Mouse (Mus musculus): Measurements from ENCODE around the gene Nyap2.

Gene Nyap2

GRCm38 (mm10) chr1:81076831-81077664, at the start of gene Nyap2:
Gene Nyap2, plus strand, starts transcription at chr1:81076950.
- DNase-seq = peak; percentile 75

DNA sequence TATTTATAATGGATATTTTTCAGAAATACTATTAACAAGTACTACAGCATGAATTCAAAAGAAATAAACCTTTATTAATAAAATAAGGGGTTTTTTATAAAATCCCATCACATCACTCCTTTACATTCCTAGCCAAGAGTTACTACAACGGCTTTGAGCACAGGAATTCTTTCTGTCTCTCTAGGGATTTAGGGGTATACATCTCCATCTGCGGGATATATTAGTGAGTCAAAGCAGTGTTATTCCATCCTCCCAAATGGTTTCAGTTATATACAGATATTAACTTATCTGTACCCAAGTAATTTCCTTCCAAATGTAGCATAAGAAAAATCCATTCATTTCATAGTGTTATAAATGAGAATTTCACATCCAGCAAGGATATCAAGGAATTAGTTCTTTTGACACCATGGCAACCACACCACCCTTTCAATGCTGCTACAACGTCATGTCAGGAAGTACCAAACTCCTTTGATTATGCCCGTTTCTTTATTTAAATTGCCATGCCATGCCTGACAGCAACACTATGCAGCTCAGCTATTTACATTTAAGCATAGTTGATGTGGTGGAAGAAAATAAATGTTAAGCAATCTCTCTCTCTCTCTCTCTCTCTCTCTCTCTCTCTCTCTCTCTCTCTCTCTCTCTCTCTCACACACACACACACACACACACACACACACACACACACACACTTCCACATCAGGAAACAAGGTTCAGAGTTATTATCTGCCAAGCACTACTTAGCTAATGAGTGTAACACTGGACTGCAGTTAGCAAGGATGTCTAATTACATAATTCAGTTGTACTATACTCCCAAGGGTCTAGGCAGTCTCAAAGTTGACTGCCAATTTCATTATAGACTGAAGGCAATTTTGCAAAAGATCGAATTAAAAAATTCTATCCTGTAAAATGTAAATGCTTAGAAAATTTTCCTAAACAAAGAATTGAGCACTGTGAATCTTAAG, 33.6 kb upstream of the Nyap2 start:
- no peak for DNase-seq

- no peak for DNase-seq
Observed at GRCm38 (mm10) chr1:81058340-81058739, 18.4 kb upstream of the Nyap2 start.

GRCm38 (mm10) chr1:81058835-81059234, 17.9 kb upstream of the Nyap2 start:
- no peak for DNase-seq

DNA sequence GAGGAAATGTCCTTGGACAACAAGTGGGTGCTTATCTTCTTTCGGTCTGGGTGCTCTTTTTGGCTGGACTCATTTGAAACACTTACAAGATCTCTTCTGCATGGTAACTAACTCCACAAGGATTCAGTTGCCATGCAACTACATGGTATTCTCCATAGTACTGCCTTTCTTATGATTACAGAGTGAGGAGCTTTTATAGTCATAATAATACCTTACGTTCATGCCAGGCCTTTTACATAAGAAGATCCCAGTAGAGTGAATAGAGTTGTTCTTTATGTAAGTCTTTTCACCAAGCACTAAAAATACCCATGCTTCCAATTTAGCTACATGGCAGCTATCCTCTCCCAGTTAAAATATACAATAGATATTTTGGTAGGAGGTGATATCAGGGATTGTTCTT, 13.9 kb upstream of the Nyap2 start:
- no peak for DNase-seq

DNA sequence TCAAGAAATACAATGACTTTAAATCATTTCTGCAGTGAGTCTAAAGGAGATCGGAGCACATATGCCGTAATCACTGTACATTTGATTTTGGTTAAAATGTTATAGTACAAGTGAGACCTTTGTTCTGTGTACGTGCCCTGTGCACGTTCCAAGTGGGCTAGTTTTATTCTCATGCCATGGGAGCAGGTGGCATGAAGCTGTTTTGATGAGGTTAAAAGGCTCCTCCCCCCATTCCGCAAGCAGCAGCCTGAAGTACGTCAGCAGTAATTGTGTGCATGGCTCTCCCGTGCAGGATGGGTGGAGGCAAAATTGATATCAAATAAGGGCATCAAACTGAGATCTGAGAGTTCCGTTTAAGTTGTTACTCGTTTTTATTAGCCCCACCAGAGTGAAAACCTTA, 491 bp upstream of the Nyap2 start:
- no peak for DNase-seq

GRCm38 (mm10) chr1:81077665-81078314, 1.0 kb downstream of the Nyap2 start:
- DNase-seq = no peak

- no peak for DNase-seq
Observed at GRCm38 (mm10) chr1:81087485-81087884, 10.7 kb downstream of the Nyap2 start.

GRCm38 (mm10) chr1:81090400-81090799, 13.7 kb downstream of the Nyap2 start:
- DNase-seq = no peak

GRCm38 (mm10) chr1:81090979-81091378, 14.2 kb downstream of the Nyap2 start:
- no peak for DNase-seq

- DNase-seq = no peak
Observed at GRCm38 (mm10) chr1:81092056-81092455, 15.3 kb downstream of the Nyap2 start.

DNA sequence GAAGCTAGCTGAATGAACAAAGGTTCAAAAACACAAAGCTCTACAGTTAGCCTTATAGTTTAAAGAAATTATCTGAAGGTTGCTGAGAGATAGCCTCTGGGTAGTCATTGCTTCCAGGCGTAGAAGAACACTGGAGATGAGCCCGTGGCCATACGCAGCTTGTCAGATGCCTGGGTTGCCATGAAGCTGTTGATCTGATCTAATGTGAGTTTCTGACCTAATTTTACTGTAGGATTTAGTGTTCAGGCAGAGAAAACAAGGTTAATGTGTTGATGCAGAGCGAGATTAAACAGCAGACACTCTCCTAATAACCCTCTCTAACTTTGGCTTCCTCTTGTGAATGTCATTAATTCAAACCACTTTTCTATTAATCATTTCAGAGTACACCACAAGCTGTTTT, 16.1 kb downstream of the Nyap2 start:
- no peak for DNase-seq

DNA sequence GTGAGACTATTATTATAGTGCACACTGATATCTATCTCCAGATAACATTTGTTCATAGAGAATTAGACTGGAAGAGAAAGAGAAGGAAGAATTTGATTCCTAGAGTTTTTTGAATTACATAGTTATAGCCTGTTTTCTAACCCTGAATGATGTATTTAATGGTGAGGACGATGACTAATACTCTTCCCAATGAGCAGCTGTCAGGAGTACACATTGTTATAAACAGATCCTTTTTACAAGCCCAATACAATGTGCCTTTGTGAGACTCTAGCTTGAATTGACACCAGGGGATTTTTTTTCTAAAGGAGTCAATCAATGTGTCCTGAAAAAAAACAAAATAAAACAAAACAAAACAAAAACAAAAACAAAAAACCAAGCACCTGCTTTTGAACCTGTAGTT, 22.2 kb downstream of the Nyap2 start:
- DNase-seq = no peak

DNA sequence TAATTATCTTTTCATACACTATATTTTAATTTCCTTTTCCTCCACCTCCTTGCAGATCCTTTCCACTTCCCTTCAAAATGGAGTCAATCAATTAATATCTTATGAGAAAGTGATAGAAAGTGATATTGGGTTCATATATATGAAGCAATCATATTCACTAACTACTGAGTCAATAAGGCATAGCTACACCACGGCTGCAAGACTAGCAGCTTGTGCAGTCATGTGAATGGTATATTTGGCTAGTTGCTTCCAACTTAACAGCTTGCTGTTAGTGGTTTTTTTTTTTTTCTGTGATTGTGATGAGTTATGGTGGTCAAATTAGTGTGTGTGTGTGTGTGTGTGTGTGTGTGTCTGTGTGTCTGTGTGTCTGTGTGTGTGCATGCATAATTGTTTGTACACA, 25.0 kb downstream of the Nyap2 start:
- no peak for DNase-seq

DNA sequence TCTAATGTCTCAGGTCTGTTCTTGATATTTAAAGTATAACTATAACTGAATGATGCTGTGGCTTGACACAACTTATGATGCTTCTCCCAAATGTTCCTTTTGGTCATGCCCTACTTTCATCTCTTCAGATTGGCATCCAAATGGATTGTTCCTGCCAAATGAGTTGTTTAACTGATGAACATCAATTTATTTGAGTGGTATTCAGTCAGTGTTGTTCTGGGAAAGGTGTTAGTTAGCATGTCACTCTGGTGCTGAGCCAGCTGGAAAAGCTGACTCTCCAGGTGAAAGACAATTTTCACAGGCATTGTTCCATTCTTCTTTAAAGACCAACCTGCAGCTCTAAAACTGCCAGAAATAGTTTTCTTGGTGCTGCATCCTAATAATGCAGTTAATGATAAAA, 43.0 kb downstream of the Nyap2 start:
- no peak for DNase-seq

GRCm38 (mm10) chr1:81132007-81132712, 55.4 kb downstream of the Nyap2 start:
- no peak for DNase-seq

DNA sequence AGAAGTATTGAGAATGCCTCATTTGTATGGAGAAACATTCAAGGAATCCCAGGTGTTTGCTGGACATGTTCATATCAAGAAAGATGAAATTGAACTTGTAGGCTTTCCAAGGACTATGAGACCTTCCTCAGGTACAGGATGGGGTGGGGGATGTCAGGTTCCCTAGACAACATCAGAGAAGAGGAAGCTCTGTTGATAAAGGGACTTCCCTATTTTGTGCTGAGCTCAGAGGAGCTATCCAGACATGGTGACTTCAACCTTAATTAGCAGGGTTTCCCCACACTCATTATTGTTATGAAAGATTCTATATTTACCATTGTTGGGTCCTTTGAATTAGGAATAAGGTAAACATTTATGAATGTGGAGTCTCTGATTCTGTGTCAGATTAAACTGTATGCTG, 67.1 kb downstream of the Nyap2 start:
- no peak for DNase-seq

- no peak for DNase-seq
Observed at GRCm38 (mm10) chr1:81145576-81145975, 68.8 kb downstream of the Nyap2 start.

DNA sequence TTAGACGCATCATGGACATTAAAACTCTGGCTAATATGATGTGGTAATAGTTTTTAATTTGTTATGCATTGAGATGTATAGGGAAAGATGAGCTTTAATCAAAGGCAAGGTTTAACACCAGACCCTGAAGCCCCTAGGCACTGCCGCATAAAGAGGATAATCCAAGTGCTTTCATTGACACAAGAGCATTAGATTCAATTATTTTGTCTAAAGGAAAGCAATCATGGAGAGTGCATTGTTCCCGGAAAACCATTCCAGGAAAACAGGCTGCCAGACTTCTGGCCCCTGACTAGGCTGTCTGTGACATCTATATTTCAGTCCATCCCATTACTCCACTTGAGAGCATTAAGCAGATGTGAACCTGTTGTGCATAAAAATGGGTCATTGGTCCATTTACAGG, 92.5 kb downstream of the Nyap2 start:
- peak; percentile 20 for DNase-seq

GRCm38 (mm10) chr1:81172703-81173102, 96.0 kb downstream of the Nyap2 start:
- no peak for DNase-seq

DNA sequence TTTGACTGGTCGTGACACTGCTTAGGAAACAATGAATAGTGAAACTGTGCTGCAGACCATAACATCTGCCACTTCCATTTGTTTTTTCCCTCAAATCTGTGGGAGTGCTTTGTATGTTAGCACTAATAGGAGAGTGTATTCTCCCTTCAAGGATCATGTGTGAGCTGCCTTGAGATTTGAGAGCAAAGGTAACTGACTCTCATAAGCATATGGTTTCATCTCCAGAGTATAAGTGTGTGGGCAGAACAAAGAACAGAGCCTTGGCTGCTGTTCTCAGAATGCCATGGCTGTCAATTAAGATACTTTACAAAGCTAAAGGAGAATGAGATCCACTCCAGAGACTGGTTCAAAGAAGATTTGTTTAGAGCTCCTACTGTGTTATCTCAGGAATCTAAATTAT, 96.6 kb downstream of the Nyap2 start:
- no peak for DNase-seq

GRCm38 (mm10) chr1:81179725-81180124, 103.0 kb downstream of the Nyap2 start:
- no peak for DNase-seq

- no peak for DNase-seq
Observed at GRCm38 (mm10) chr1:81180686-81181085, 103.9 kb downstream of the Nyap2 start.

Measured in embryo, embryonic 11 days (tissue).